Mouse (Mus musculus): Measurements from ENCODE around the gene Ap2s1. TPM values are rescaled to one million over a fixed set of nuclear protein-coding genes. Genes with fewer than 3 reads are reported as not detected.

Ap2s1 gene
- 60.3 to 84.1 TPM (median 68.1 TPM) in 4 replicates for total RNA-seq (2023)

DNA sequence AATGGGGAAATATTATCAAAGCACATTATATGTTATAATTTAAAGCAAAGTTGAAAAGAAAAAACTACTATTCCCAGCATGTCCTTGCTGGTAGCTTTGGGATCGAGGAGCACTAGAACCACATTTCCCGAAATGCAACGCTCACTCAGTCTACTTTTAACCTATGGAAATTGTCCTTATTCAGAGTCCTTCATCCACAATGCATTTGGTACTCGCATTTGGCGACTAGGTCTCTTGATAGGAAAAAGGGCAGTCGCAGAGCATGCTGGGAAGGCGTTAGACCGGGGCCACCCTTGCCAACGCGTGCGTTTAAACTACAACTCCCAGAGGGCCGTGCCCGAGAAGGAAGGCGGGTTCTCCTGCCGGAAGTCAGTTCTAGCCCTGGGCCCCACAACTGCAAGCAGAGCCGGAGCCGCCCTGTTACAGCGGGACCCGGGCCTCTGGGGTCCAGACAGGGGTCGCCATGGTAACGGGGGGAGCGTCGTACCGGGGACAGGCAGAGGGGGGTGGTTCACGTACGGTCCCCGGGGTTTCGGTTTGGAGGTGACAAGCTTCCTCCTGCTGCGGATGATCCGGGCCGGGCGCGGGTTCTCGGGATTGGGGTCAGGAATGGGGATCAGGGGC, at the start of gene Ap2s1:
TSS of gene Ap2s1 (plus strand) at position 338 of the 624 bp plus-strand sequence.

DNA sequence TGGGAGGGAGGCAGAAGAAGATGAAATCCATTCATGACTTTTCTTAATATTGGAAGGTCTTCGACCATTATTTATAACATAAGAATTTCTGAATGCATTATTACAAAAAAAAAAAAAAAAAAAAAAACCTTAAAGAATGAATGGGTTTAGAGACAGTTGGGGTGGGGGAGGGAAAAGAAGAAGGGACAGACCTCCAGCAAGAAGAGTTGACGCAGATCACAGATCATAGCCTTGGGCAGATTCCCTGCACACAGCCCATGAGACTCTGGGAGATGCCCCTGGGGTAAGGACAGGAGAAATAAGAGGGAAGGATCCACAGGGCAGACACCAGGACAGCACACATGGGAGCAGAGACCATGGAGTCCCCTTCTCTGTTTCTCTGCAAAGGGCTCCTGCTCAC, 16.6 kb upstream of the Ap2s1 start, which contains the start of gene Ceacam9:
TSS of gene Ceacam9 (plus strand) at position 301 of the 400 bp plus-strand sequence.

DNA sequence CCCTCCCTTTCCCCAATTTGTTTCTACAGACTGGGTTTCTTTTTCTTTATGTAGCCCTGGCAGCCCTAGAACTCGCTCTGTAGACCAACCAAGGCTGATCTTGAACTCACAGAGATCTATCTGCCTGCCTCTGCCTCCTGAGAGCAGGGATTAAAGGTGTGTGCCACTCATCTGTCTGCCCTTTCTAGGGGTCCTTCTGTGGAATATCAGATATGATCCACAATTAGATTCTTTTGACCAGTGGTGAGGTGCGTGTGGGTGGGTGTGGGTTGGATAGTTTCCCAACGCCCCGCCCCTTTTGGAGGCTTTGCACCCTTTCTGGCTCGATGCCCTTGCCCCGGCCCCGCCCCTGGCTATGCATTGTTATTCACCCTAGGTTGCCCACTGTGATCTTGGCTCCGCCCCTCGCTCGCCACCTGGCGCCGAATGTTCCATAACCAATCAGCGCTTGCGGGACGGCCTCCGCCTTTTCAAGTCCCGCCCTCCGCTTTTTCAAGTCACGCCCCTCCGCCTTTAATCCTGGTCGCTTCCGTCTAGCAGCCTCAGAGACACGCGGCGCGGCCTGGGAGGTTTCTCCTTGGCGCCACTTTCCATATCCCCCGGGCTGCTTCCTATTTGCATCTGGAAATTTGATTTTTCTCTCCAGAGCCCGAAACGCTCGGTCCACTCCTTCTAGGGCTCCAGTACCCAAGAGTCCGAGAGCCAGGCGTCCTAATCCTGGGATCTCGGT, 42.8 kb downstream of the Ap2s1 start, which contains the start of gene Slc1a5:
TSS of gene Slc1a5 (plus strand) at position 516 of the 730 bp plus-strand sequence.

Other genes starting within 250 kb of the Ap2s1 start
- gene Arhgap35, start 123.4 kb upstream of the Ap2s1 start, total RNA-seq (2023), result 22.0 to 24.2 TPM (median 22.9 TPM) in 4 replicates
- gene Ceacam15, start 62.7 kb upstream of the Ap2s1 start, total RNA-seq (2023), result not detected in 4 replicates
- not detected in 4 replicates for gene Ceacam9, start 16.5 kb upstream of the Ap2s1 start, total RNA-seq (2023)
- gene Slc1a5, start 42.9 kb downstream of the Ap2s1 start, total RNA-seq (2023), result 159 to 185 TPM (median 165 TPM) in 4 replicates
- 105 to 132 TPM (median 127 TPM) in 4 replicates for gene Strn4, start 77.5 kb downstream of the Ap2s1 start, total RNA-seq (2023)
- gene Fkrp, start 78.3 kb downstream of the Ap2s1 start, total RNA-seq (2023), result 23.4 to 27.1 TPM (median 24.3 TPM) in 4 replicates
- gene Prkd2, start 104.5 kb downstream of the Ap2s1 start, total RNA-seq (2023), result 235 to 252 TPM (median 245 TPM) in 4 replicates
- gene Dact3, start 136.9 kb downstream of the Ap2s1 start, total RNA-seq (2023), result 0.18 to 0.31 TPM in 2 of 4 replicates, not detected in the others
- gene Gng8, start 153.4 kb downstream of the Ap2s1 start, total RNA-seq (2023), result not detected in 4 replicates
- gene Ptgir, start 168.1 kb downstream of the Ap2s1 start, total RNA-seq (2023), result 0.35 TPM in 1 of 4 replicates, not detected in the others
- 109 to 120 TPM (median 113 TPM) in 4 replicates for gene Calm3, start 185.7 kb downstream of the Ap2s1 start, total RNA-seq (2023)
- not detected in 4 replicates for gene Pnmal2, start 206.3 kb downstream of the Ap2s1 start, total RNA-seq (2023)
- gene Pnmal1, start 221.3 kb downstream of the Ap2s1 start, total RNA-seq (2023), result not detected in 4 replicates
- 0.22 to 0.69 TPM (median 0.47 TPM) in 4 replicates for gene Gm42372, start 244.7 kb downstream of the Ap2s1 start, total RNA-seq (2023)

Measured in B cell, adult 62 days (primary cell).